Mouse (Mus musculus) forebrain, embryonic 16.5 days (tissue): ENCODE results near the gene Pdik1l. TPM values are rescaled to one million over a fixed set of nuclear protein-coding genes. Genes with fewer than 3 reads are reported as not detected.

Experiments
- ATAC-seq: fragments of 200-750 bp; cut with Nextera tagmentation; 2 replicates; pipeline ENCODE4 v1.8.0; 2017; ENCODE audit warnings: mild to moderate bottlenecking, moderate library complexity
- H3K27ac ChIP-seq: fragments of 300-500 bp; sonication (generic); 2 replicates; pipeline ENCODE4 v1.5.1; 2014; ENCODE audit warnings: low read length, control low read depth
- H3K27me3 ChIP-seq: fragments of 300-500 bp; sonication (generic); replicated peaks from 2 replicates; pipeline ENCODE4 v1.6.1; 2014; ENCODE audit warnings: low read length; ENCODE audit not compliant: control insufficient read depth, insufficient read depth
- H3K36me3 ChIP-seq: fragments of 300-500 bp; sonication (generic); 2 replicates; pipeline ENCODE4 v1.6.1; 2014; ENCODE audit not compliant: control insufficient read depth, insufficient read depth
- H3K4me1 ChIP-seq: fragments of 300-500 bp; sonication (generic); replicated peaks from 2 replicates; pipeline ENCODE4 v1.6.1; 2014; ENCODE audit warnings: low read length; ENCODE audit not compliant: control insufficient read depth, insufficient read depth
- H3K4me2 ChIP-seq: fragments of 300-500 bp; sonication (generic); 2 replicates; pipeline ENCODE4 v1.6.1; 2014; ENCODE audit warnings: mild to moderate bottlenecking, low read length, control low read depth
- H3K4me3 ChIP-seq: fragments of 300-500 bp; sonication (generic); replicated peaks from 2 replicates; pipeline ENCODE4 v1.5.1; 2014; ENCODE audit warnings: mild to moderate bottlenecking, low read length, control low read depth
- H3K9ac ChIP-seq: fragments of 300-500 bp; sonication (generic); replicated peaks from 2 replicates; pipeline ENCODE4 v1.6.1; 2014; ENCODE audit warnings: low read depth, low read length, control low read depth
- H3K9me3 ChIP-seq: fragments of 300-500 bp; sonication (generic); 2 replicates; pipeline ENCODE4 v1.6.1; 2016; ENCODE audit warnings: low read length; ENCODE audit not compliant: control insufficient read depth
- WGBS: fragments of 180-500 bp; shearing (Covaris S2); extraction: QIAGEN DNeasy Blood & Tissue Kit; methylation state at CpG from one replicate; pipeline ENCODE4 v1.1.7; 2014; 5-methylcytosine and 5-hydroxymethylcytosine counted together
- polyA plus RNA-seq: library from polyadenylated mRNA; unstranded; fragments of >200 nt; fragmentation: Nextera tagmentation; extraction: Ambion mirVana; gene quantifications from 2 replicates; pipeline ENCODE4 v1.2.1, GENCODE M21; 2015

Pdik1l gene
- polyA plus RNA-seq, 1 experiment from 2014 or later, result 46.7 TPM

DNA sequence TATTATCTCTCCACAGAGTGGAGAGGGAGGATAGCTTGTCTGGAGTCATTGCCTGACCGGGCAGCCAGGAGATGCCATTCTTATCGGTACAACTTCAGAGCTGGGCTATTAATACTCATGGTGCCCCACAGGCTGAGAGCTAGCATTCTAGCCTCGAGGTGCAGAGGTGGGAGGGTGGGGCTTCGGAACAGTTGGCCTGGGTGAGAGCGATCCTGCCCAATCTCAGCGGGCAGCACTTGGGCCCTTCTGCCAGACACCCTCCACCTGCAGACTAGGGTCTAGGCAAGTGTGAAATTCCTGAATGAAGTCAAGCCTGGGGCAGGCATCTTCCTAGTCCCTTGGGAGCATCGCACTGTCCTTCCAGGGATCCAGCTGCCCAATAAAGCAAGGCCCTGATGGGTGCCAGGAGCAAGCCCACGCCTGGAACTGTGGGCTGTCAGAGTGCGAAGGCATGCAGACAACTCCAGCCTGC, 6.0 kb upstream of the Pdik1l start:
- 70% methylated on average over 9 of the region's 9 CpGs for WGBS
- Histone ChIP-seq H3K4me3 (no peak overlapping the region), H3K4me1 (peaks cover under 1% of the 10 kb centered on the region; the same call in 1 of the 2 replicates), H3K9me3 (0 out of 2 replicates have a peak, but pooled peaks cover 3% of the 10 kb centered on the region), H3K4me2 (no peak overlapping the region), H3K27ac (no peak overlapping the region), H3K27me3 (no peaks in the 10 kb centered on the region), H3K9ac (no peak overlapping the region), H3K36me3 (no peaks in the 10 kb centered on the region)
- no peak for ATAC-seq

DNA sequence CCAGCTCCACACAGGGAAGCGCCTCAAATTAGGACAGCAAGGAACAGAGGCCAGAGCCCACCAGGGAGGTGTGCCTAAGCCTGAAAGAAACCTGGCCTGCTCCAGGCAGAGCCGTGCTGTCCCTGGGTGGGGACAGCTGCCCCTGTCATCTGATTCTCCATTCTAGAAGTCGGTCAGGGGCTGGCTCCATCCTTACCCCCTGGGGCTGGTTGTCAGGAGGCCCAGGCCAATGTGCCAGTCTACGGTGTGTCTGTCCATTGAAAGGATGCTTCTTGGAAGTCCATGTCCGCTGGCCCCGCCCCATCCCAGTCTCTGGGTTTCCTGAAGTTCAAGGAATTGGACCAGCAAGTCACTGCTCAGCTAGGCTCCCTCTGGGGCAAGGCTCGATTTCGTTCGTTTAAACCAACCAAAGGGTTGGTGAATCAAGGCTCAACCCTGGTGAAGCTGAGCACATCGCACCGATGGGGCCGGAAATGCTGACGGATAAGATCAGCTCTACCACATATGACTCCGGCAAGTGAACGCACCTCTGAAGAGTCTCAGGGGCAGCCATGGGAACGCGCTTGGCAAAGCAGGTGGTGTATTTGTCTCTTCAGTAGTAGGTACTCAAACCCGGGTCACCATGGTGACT, 5.5 kb upstream of the Pdik1l start:
- ATAC-seq, result no peak
- Histone ChIP-seq H3K27ac (no peak overlapping the region), H3K4me1 (peaks cover 6% of the 10 kb centered on the region), H3K9me3 (0 out of 2 replicates have a peak, but pooled peaks cover 3% of the 10 kb centered on the region), H3K27me3 (no peaks in the 10 kb centered on the region), H3K9ac (no peak overlapping the region), H3K36me3 (no peaks in the 10 kb centered on the region), H3K4me2 (no peak overlapping the region), H3K4me3 (no peak overlapping the region)
- WGBS, result 74% methylated on average over 18 of the region's 18 CpGs

DNA sequence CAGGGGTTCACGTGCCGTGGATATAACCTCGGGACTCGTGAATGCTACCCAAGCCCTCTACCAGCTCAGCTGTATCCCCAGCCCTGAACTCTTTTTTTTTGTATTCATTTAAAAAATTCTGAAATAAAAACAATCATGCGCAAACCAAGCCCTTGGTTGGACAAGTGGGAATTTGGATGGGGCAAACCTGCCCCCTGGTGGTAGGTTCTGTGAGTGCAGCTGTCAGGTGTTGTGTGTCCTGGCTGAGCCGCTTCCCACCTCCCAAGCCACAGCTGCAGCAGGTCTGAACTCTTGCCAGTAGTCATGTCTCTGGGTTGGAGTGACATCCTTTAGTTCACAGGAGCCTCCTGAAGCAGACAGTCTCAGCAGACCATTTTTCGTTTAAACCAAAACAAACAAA, 4.4 kb upstream of the Pdik1l start:
- no peak for ATAC-seq
- H3K27me3 ChIP-seq, result no peaks in the 10 kb centered on the region
- WGBS, result 18% methylated on average over 7 of the region's 7 CpGs
- no peak overlapping the region for H3K9ac ChIP-seq
- H3K4me2 ChIP-seq, result no peak overlapping the region
- H3K27ac ChIP-seq, result no peak overlapping the region
- no peak overlapping the region for H3K4me3 ChIP-seq
- no peaks in the 10 kb centered on the region for H3K36me3 ChIP-seq
- peaks cover 8% of the 10 kb centered on the region for H3K4me1 ChIP-seq
- H3K9me3 ChIP-seq, result 0 out of 2 replicates have a peak, but pooled peaks cover 3% of the 10 kb centered on the region

DNA sequence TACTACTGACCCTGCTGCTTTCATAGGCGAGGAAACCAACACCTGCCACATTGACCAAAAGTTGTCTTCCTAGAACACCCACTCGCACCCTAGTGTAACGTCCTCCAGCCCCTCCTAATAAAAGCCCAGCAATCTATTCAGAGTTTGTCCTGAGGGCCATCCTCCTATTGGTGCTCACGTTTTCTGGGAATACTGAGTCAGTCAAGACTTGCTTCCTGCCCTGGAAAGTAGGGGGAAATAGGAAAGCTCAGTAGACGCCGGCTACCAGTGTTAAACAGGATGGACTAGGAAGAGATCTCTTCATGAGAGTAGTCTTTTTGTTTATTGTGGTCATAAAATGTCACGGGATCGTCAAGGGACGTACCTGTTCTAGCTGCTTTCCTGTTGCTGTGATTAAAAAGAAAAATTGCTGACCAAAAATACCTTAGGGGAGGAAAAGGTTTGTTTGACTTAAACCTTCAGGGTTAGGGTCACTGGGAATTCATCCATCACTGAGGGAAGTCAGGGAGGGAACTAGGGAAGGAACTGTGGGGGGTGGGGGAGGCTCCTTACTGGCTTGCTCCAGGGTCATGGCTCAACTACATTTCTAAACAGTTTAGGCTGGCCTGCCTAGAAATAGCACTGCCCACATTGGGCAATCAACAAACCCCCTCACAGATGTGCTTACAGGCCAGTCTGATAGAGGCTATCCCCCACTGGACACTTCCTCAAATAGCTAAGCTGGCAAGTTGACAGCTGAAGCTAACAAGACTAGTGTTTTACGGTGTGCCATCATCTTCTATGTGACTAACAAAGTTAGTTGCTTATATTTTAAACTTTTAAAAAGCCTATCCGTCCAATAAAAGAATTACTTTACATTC, 932 bp upstream of the Pdik1l start:
- peak overlapping the region; percentile 99 for H3K9ac ChIP-seq
- H3K4me1 ChIP-seq, result peaks cover 18% of the 10 kb centered on the region
- H3K9me3 ChIP-seq, result no peaks in the 10 kb centered on the region
- H3K36me3 ChIP-seq, result no peaks in the 10 kb centered on the region
- peak overlapping the region; percentile 76 for H3K4me2 ChIP-seq
- ATAC-seq, result no peak
- no peak overlapping the region for H3K27ac ChIP-seq
- no peaks in the 10 kb centered on the region for H3K27me3 ChIP-seq
- peak overlapping the region; percentile 73 for H3K4me3 ChIP-seq
- WGBS, result 48% methylated on average over 11 of the region's 11 CpGs

DNA sequence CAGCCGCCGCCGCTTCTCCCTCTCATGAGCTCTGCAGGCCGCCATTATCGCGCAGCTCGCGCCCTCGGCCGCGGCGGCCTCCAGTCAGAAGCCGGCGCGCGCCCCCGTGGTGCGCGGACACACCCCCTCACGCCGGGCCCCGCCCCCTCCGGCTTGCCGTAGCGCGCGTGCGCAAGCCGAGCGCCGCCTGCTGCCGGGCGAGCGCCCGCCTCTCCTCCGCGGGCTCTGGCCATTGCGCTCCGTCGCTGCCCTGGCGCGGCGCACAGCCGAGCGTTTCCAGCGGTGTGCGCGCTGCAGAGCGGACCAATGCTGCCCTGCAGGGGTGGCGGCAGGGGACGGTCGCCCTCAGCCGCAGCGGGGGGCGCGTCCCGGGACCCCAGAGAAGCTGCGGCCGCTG, 529 bp downstream of the Pdik1l start:
- H3K4me3 ChIP-seq, result peak overlapping the region; percentile 73
- H3K9ac ChIP-seq, result peak overlapping the region; percentile 99
- H3K4me2 ChIP-seq, result peak overlapping the region; percentile 78
- H3K9me3 ChIP-seq, result no peaks in the 10 kb centered on the region
- peak overlapping the region; percentile 99 for H3K27ac ChIP-seq
- peaks cover 18% of the 10 kb centered on the region for H3K4me1 ChIP-seq
- H3K27me3 ChIP-seq, result no peaks in the 10 kb centered on the region
- peak; percentile 96 for ATAC-seq
- peaks cover 4% of the 10 kb centered on the region; the same call in 1 of the 2 replicates for H3K36me3 ChIP-seq
- WGBS, result 0% methylated on average over 55 of the region's 59 CpGs

DNA sequence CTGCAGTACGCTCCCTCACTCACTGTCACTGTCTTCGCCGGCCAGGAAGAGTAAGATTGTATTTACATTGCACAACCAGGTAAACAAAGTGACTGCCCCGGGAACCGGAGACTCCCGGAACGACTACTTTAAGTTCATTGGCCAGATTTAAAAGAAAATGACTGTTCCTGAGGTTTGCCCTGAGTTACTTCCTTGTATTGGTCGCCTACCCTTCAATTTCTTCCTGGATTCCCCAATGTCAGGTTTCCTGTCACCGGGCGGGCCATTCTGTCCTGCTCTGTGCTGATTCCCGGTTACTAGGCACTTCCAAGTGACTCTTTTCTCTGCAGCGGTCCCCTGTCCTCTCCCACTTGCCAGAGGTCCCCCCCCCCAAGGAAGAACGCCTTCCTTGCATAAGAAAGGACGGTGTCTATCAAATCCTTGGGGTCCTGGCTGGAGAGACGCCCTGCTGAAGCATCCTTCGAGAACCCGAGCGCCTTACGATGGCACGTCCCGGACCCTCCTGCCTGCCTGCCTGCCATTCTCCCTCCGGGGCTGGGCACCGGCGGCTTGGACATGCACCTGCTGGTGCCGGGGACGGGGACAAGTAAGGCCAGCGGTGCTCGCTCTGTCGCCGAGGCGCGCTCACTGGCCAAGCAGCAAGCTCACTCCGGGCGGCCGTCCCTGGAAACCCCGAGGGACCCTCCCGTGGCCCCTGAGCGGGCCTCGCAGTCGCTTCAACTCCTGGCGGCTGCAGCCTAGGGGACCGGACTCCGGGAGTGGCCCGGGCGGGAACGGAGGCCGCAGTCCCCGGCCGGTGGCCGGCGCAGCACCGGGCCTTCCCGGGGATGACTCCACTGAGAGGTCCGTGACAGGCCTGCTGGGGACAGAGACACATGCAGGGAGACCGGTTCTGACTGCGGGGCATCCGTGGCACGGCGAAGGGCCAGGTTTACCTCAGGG, 1.2 kb downstream of the Pdik1l start:
- 3% methylated on average over 59 of the region's 59 CpGs for WGBS
- Histone ChIP-seq H3K27ac (peak overlapping the region; percentile 73), H3K4me3 (peak overlapping the region; percentile 73), H3K9ac (peak overlapping the region; percentile 90), H3K27me3 (no peaks in the 10 kb centered on the region), H3K4me1 (peaks cover 18% of the 10 kb centered on the region), H3K9me3 (no peaks in the 10 kb centered on the region), H3K36me3 (peaks cover 8% of the 10 kb centered on the region), H3K4me2 (peak overlapping the region; percentile 78)
- ATAC-seq, result peak; percentile 29

DNA sequence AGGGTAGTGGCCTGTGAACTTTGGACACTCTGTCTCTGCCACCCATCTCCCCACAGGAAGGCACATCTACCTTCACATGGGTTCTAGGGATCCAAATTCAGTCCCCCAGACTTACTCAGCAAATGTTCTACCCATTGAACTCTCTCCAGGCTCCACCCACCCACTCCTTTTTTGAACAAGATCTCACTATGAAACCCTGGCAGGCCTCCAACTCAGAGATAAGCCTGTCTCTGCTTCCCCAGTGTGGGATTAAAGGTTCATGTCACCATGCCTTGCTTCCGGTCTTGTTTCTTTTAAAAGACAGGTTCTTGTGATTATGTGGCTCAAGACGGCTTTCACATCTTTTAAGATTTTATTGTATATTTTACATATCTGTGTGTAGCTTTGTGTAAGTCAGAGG, 2.8 kb downstream of the Pdik1l start:
- Histone ChIP-seq H3K9me3 (no peaks in the 10 kb centered on the region), H3K9ac (no peak overlapping the region), H3K36me3 (peaks cover 16% of the 10 kb centered on the region), H3K27me3 (no peaks in the 10 kb centered on the region), H3K4me1 (peaks cover 18% of the 10 kb centered on the region), H3K4me2 (no peak overlapping the region), H3K27ac (no peak overlapping the region), H3K4me3 (no peak overlapping the region)
- 94% methylated on average over 2 of the region's 2 CpGs for WGBS
- no peak for ATAC-seq

DNA sequence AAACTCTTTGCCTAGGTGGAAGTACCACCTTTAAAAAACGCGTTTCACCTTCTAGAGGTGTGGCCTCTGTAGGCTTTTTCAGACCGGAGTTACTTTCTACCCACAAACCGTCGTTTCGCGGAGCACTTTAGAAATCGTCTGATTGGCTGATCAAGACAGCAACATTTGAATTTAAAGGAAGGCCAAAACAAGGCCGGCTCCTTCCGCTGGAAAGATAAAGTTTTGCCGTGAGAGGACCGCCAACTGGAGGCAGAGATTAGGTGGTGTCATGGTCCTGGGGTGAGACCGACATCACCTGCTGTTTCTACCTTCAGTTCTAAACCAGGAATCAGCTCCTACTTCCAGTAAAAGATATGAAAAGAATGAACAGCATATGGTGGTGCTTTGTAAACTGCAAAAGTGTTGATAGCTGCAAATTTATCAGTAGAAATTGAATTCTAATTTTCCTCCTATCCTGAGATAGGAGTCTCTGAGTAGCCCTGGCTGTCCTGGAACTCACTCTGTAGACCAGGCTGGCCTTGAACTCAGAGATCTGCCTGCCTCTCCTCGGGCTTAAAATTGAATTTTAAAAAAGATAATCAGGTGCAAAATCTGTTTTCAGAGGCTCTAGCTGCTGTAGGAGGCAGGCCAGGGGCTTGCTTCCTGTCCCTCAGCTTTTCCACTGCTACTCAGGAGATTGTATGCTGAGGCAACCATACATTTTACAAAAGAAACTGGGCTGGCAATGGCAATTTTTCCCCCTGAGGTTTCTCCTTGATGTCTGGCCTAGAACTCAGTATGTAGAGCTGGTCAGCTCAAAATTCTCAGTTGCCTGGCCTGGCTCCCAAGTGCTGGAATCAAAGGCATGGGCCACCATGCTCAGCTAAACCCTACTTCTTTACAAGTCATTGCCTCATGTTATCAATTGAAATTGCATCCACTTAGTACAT, 14.0 kb downstream of the Pdik1l start:
- no peak overlapping the region for H3K9ac ChIP-seq
- no peak overlapping the region for H3K4me3 ChIP-seq
- no peak overlapping the region for H3K27ac ChIP-seq
- H3K4me2 ChIP-seq, result no peak overlapping the region
- 9% methylated on average over 14 of the region's 14 CpGs for WGBS
- no peaks in the 10 kb centered on the region for H3K9me3 ChIP-seq
- no peak for ATAC-seq
- H3K27me3 ChIP-seq, result no peaks in the 10 kb centered on the region
- H3K4me1 ChIP-seq, result no peaks in the 10 kb centered on the region
- peaks cover 22% of the 10 kb centered on the region for H3K36me3 ChIP-seq
